Mouse (Mus musculus): ENCODE data around the gene Pum3. TPM values are rescaled to one million over a fixed set of nuclear protein-coding genes. Genes with fewer than 3 reads are reported as not detected.

The Pum3 gene
- total RNA-seq, 1 experiment = 120 TPM

GRCm38 (mm10) chr19:27382131-27382530 is 47.5 kb downstream of the Pum3 start:
- DNase-seq (ENCODE audit: low read depth, low spot score) = no peak
- in situ Hi-C loops (cut with MboI; ENCODE audit: low sequenced_read_pairs in 2 of 2, unreplicated experiment in 2 of 2) = no loop called here

GRCm38 (mm10) chr19:27379712-27380401 is 49.8 kb downstream of the Pum3 start:
- Histone ChIP-seq H3K36me3 (ENCODE audit: control insufficient read depth, insufficient read depth, low read length, poor library complexity, severe bottlenecking) (no peaks in the 10 kb centered on the region; the same call in 1 of the 2 replicates), H3K4me3 (ENCODE audit: insufficient read depth in 1 of 2, low read depth in 1 of 2, low read length in 2 of 2, poor library complexity in 1 of 2, severe bottlenecking in 1 of 2) (no peak overlapping the region), H3K4me1 (ENCODE audit: control insufficient read depth in 2 of 2, insufficient read depth in 2 of 2, low read length in 2 of 2, poor library complexity in 1 of 2) (no peaks in the 10 kb centered on the region), H3K9ac (ENCODE audit: insufficient read depth, low read depth, low read length, poor library complexity, severe bottlenecking) (no peak overlapping the region), H3K9me3 (ENCODE audit: control insufficient read depth, insufficient read depth, low read depth, low read length) (no peaks in the 10 kb centered on the region), H3K27ac (ENCODE audit: insufficient read depth, low read depth, low read length, poor library complexity, severe bottlenecking) (no peak overlapping the region)
- in situ Hi-C loops (cut with MboI; ENCODE audit: low sequenced_read_pairs in 2 of 2, unreplicated experiment in 2 of 2) = no loop called here
- TF ChIP-seq ZNF384 (IDR thresholded peaks at IDR 0.05; ENCODE audit: low read depth, low read length) = no peak
- no peak for TF ChIP-seq MAFK (IDR thresholded peaks at IDR 0.05; ENCODE audit: insufficient read depth, low read depth, low read length)
- no peak for TF ChIP-seq ZC3H11A (IDR thresholded peaks at IDR 0.05; ENCODE audit: borderline replicate concordance, low read depth, low read length)
- TF ChIP-seq CHD2 (IDR thresholded peaks at IDR 0.05; ENCODE audit: low read depth, low read length) = no peak
- TF ChIP-seq HCFC1 (IDR thresholded peaks at IDR 0.05; ENCODE audit: borderline replicate concordance, insufficient read depth, low read length) = no peak
- DNase-seq (ENCODE audit: low read depth, low spot score) = no peak

More at GRCm38 (mm10) chr19:27382131-27382530, 47.5 kb downstream of the Pum3 start:
- Histone ChIP-seq H3K4me3 (ENCODE audit: insufficient read depth in 1 of 2, low read depth in 1 of 2, low read length in 2 of 2, poor library complexity in 1 of 2, severe bottlenecking in 1 of 2) (no peak overlapping the region), H3K9me3 (ENCODE audit: control insufficient read depth, insufficient read depth, low read depth, low read length) (no peaks in the 10 kb centered on the region), H3K36me3 (ENCODE audit: control insufficient read depth, insufficient read depth, low read length, poor library complexity, severe bottlenecking) (peaks cover 9% of the 10 kb centered on the region), H3K4me1 (ENCODE audit: control insufficient read depth in 2 of 2, insufficient read depth in 2 of 2, low read length in 2 of 2, poor library complexity in 1 of 2) (no peaks in the 10 kb centered on the region), H3K9ac (ENCODE audit: insufficient read depth, low read depth, low read length, poor library complexity, severe bottlenecking) (no peak overlapping the region), H3K27ac (ENCODE audit: insufficient read depth, low read depth, low read length, poor library complexity, severe bottlenecking) (no peak overlapping the region)
- no peak for TF ChIP-seq HCFC1 (IDR thresholded peaks at IDR 0.05; ENCODE audit: borderline replicate concordance, insufficient read depth, low read length)
- TF ChIP-seq ZC3H11A (IDR thresholded peaks at IDR 0.05; ENCODE audit: borderline replicate concordance, low read depth, low read length) = no peak
- TF ChIP-seq CHD2 (IDR thresholded peaks at IDR 0.05; ENCODE audit: low read depth, low read length) = no peak

GRCm38 (mm10) chr19:27370784-27371183 is 58.8 kb downstream of the Pum3 start:
- Histone ChIP-seq H3K9me3 (ENCODE audit: control insufficient read depth, insufficient read depth, low read depth, low read length) (no peaks in the 10 kb centered on the region), H3K4me3 (ENCODE audit: insufficient read depth in 1 of 2, low read depth in 1 of 2, low read length in 2 of 2, poor library complexity in 1 of 2, severe bottlenecking in 1 of 2) (no peak overlapping the region), H3K4me1 (ENCODE audit: control insufficient read depth in 2 of 2, insufficient read depth in 2 of 2, low read length in 2 of 2, poor library complexity in 1 of 2) (no peaks in the 10 kb centered on the region), H3K36me3 (ENCODE audit: control insufficient read depth, insufficient read depth, low read length, poor library complexity, severe bottlenecking) (no peaks in the 10 kb centered on the region), H3K27ac (ENCODE audit: insufficient read depth, low read depth, low read length, poor library complexity, severe bottlenecking) (no peak overlapping the region), H3K9ac (ENCODE audit: insufficient read depth, low read depth, low read length, poor library complexity, severe bottlenecking) (no peak overlapping the region)
- in situ Hi-C loops (cut with MboI; ENCODE audit: low sequenced_read_pairs in 2 of 2, unreplicated experiment in 2 of 2) = no loop called here
- DNase-seq (ENCODE audit: low read depth, low spot score) = no peak
- TF ChIP-seq ZC3H11A (IDR thresholded peaks at IDR 0.05; ENCODE audit: borderline replicate concordance, low read depth, low read length) (no peak), HCFC1 (IDR thresholded peaks at IDR 0.05; ENCODE audit: borderline replicate concordance, insufficient read depth, low read length) (no peak), CHD2 (IDR thresholded peaks at IDR 0.05; ENCODE audit: low read depth, low read length) (no peak), MAFK (IDR thresholded peaks at IDR 0.05; ENCODE audit: insufficient read depth, low read depth, low read length) (no peak), ZNF384 (IDR thresholded peaks at IDR 0.05; ENCODE audit: low read depth, low read length) (no peak)

- Histone ChIP-seq H3K27ac (ENCODE audit: insufficient read depth, low read depth, low read length, poor library complexity, severe bottlenecking) (no peak overlapping the region), H3K9me3 (ENCODE audit: control insufficient read depth, insufficient read depth, low read depth, low read length) (no peaks in the 10 kb centered on the region), H3K4me3 (ENCODE audit: insufficient read depth in 1 of 2, low read depth in 1 of 2, low read length in 2 of 2, poor library complexity in 1 of 2, severe bottlenecking in 1 of 2) (no peak overlapping the region), H3K4me1 (ENCODE audit: control insufficient read depth in 2 of 2, insufficient read depth in 2 of 2, low read length in 2 of 2, poor library complexity in 1 of 2) (no peaks in the 10 kb centered on the region), H3K9ac (ENCODE audit: insufficient read depth, low read depth, low read length, poor library complexity, severe bottlenecking) (no peak overlapping the region), H3K36me3 (ENCODE audit: control insufficient read depth, insufficient read depth, low read length, poor library complexity, severe bottlenecking) (no peaks in the 10 kb centered on the region)
- DNase-seq (ENCODE audit: low read depth, low spot score) = no peak
- TF ChIP-seq ZNF384 (IDR thresholded peaks at IDR 0.05; ENCODE audit: low read depth, low read length) = no peak
- no peak for TF ChIP-seq CHD2 (IDR thresholded peaks at IDR 0.05; ENCODE audit: low read depth, low read length)
- TF ChIP-seq ZC3H11A (IDR thresholded peaks at IDR 0.05; ENCODE audit: borderline replicate concordance, low read depth, low read length) = no peak
- no peak for TF ChIP-seq MAFK (IDR thresholded peaks at IDR 0.05; ENCODE audit: insufficient read depth, low read depth, low read length)
- no peak for TF ChIP-seq HCFC1 (IDR thresholded peaks at IDR 0.05; ENCODE audit: borderline replicate concordance, insufficient read depth, low read length)
- in situ Hi-C loops (cut with MboI; ENCODE audit: low sequenced_read_pairs in 2 of 2, unreplicated experiment in 2 of 2) = no loop called here
Observed at GRCm38 (mm10) chr19:27370174-27370573, 59.5 kb downstream of the Pum3 start.
